Mouse (Mus musculus): ENCODE results near the gene Tstd3. TPM values are rescaled to one million over a fixed set of nuclear protein-coding genes. Genes with fewer than 3 reads are reported as not detected.
A peak's percentile ranks its signal among the peaks of the same experiment; 100 is the strongest.

The Tstd3 gene
- polyA plus RNA-seq, 1 experiment from 2014 or later = 21.7 TPM

GRCm38 (mm10) chr4:21727615-21728165 is 39.3 kb downstream of the Tstd3 start, which contains the start of gene Ccnc:
Ccnc (plus strand) TSS chr4:21727701.
- Histone ChIP-seq H3K4me3 (replicated peaks) (peak within 1 kb of the TSS; percentile 81), H3K4me2 (peak within 1 kb of the TSS; percentile 74), H3K4me1 (peaks cover 12% of the 10 kb centered on the region), H3K27me3 (no peaks in the 10 kb centered on the region), H3K27ac (peak within 1 kb of the TSS; percentile 86), H3K9ac (peak within 1 kb of the TSS; percentile 89), H3K36me3 (replicated peaks) (peaks cover under 1% of the 10 kb centered on the region), H3K9me3 (no peaks in the 10 kb centered on the region)
- ATAC-seq (ENCODE audit: low FRiP score) = peak; percentile 97
- under 1% methylated on average over 37 of the region's 37 CpGs for WGBS

DNA sequence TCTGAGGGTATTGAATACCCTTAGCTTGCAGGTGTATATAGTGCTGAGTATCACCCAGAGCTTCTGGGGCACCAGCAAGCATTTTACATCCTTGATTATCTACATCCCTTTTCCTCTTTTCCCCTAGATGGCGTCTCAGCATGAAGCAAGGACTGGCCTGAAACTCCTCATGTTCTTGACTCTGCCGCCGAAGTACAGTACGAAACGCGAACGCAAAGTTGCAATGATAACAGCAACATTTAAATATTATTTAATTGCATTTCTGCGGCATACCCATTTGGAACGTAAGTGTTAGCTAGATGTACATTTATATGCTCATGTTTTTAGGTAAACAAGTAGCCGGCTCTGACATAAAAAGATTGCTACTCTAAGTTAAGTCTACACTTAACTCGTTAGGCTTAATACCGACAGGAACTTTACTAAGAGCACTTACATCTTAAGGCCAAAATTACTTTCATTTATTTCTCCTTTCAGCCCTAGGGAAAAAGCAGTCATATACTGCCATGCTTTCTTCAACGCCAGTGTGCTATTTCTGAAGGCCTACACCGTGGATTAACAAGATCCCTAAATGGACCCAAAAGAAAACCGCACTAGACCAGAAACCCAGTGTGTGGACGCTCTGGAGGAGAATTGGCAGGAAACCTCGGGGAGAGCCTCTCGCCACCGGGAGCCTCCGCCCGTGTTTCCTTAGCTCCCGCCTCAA is 39.9 kb downstream of the Tstd3 start:
- peak overlapping the region; percentile 81 for H3K4me3 ChIP-seq (replicated peaks)
- peak overlapping the region; percentile 86 for H3K27ac ChIP-seq
- H3K4me2 ChIP-seq = peak overlapping the region; percentile 74
- no peaks in the 10 kb centered on the region for H3K36me3 ChIP-seq (replicated peaks)
- H3K27me3 ChIP-seq = no peaks in the 10 kb centered on the region
- H3K9me3 ChIP-seq = no peaks in the 10 kb centered on the region
- WGBS = 1% methylated on average over 22 of the region's 22 CpGs
- H3K9ac ChIP-seq = peak overlapping the region; percentile 89
- peak; percentile 59; the same call in 1 of the 2 replicates for ATAC-seq (ENCODE audit: low FRiP score)
- peaks cover 12% of the 10 kb centered on the region for H3K4me1 ChIP-seq

DNA sequence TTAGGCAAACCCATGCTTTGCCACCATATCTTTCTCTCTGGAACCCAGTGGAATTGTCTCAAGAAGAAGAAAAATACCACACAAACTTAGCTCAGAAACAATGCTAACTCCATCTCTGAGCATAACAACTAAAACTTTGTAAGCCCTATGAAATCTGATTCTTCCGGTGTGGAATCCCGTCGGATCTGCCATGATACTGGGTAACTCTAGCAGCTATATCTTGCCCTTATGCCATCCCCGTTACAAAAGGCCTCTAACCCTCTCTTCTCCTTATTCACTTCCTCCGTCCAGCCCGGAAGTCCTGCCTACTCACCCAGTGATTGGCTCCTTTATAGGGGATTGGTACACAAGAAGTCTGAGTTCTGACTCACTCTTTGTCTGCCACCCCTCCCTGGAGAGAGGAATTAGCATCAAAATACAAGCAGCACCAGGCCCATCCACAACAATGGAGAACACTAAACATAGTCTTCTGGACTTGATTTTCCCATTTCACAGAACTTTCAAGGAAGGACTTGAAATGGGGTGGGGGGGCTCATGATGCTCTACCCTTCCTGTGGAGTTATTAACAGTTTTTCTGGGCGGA is 44.2 kb downstream of the Tstd3 start:
- Histone ChIP-seq H3K4me1 (no peaks in the 10 kb centered on the region), H3K27me3 (0 out of 2 replicates have a peak, but pooled peaks cover 2% of the 10 kb centered on the region), H3K4me2 (no peak overlapping the region), H3K9me3 (no peaks in the 10 kb centered on the region), H3K4me3 (replicated peaks) (no peak overlapping the region), H3K27ac (no peak overlapping the region), H3K9ac (no peak overlapping the region), H3K36me3 (replicated peaks) (no peaks in the 10 kb centered on the region)
- ATAC-seq (ENCODE audit: low FRiP score) = peak; percentile 10; the same call in 1 of the 2 replicates
- 45% methylated on average over 7 of the region's 7 CpGs for WGBS

DNA sequence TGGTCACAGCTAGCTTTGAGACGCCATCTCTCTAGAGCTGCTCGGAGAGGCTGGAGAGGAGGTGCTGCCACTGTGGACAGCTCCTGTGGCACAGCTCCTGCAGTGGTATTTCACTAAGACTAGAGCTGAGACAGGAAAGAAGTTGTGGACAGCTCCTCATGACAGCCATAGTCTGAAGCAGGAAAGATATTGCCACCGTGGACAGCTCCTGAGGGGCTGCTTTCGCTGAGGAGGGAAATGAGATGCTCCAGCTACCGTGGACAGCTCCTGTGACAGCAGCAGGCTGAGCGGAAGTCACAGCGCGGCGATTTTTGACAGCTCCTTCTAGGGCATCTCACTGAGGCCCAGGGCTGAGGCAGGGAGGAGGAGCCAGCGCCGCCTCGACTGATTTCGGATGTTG is 54.9 kb downstream of the Tstd3 start:
- H3K9ac ChIP-seq = no peak overlapping the region
- 7% methylated on average over 13 of the region's 13 CpGs for WGBS

More for the DNA sequence above, 54.9 kb downstream of the Tstd3 start:
- Histone ChIP-seq H3K4me2 (peak overlapping the region; percentile 42), H3K27me3 (peaks cover 27% of the 10 kb centered on the region), H3K4me3 (replicated peaks) (peak overlapping the region; percentile 21), H3K36me3 (replicated peaks) (no peaks in the 10 kb centered on the region), H3K4me1 (peaks cover 8% of the 10 kb centered on the region), H3K27ac (no peak overlapping the region), H3K9me3 (no peaks in the 10 kb centered on the region)
- peak; percentile 39; the same call in 1 of the 2 replicates for ATAC-seq (ENCODE audit: low FRiP score)

Other genes with a start within 250 kb of the Tstd3 start
- 0.42 and 0.60 TPM in 2 replicates for gene Prdm13, start 81.2 kb downstream of the Tstd3 start, polyA plus RNA-seq (2016; fragmentation: Nextera tagmentation; extraction: Ambion mirVana)
- gene Ccnc, start 39.5 kb downstream of the Tstd3 start, polyA plus RNA-seq (2016; fragmentation: Nextera tagmentation; extraction: Ambion mirVana) = 63.7 and 67.2 TPM in 2 replicates
- gene Usp45, start 56 bp downstream of the Tstd3 start, polyA plus RNA-seq (2016; fragmentation: Nextera tagmentation; extraction: Ambion mirVana) = 12.9 and 13.4 TPM in 2 replicates
- 235 and 243 TPM in 2 replicates for gene Pnisr, start 80.4 kb upstream of the Tstd3 start, polyA plus RNA-seq (2016; fragmentation: Nextera tagmentation; extraction: Ambion mirVana)
- 10.9 and 11.7 TPM in 2 replicates for gene Coq3, start 112.5 kb upstream of the Tstd3 start, polyA plus RNA-seq (2016; fragmentation: Nextera tagmentation; extraction: Ambion mirVana)
- 23.0 and 26.8 TPM in 2 replicates for gene Faxc, start 164.1 kb upstream of the Tstd3 start, polyA plus RNA-seq (2016; fragmentation: Nextera tagmentation; extraction: Ambion mirVana)

Data from forebrain, embryonic 12.5 days (tissue).